Mouse (Mus musculus): ENCODE data around the gene Ugt1a10. TPM values are rescaled to one million over a fixed set of nuclear protein-coding genes. Genes with fewer than 3 reads are reported as not detected.

Gene Ugt1a10
- polyA plus RNA-seq, 1 experiment from 2014 or later = not detected

GRCm38 (mm10) chr1:88263778-88264177 lies 208.6 kb downstream of the Ugt1a10 start:
- no peak for ATAC-seq (ENCODE audit: insufficient read depth)
- peaks cover 93% of the 10 kb centered on the region for H3K36me3 ChIP-seq (ENCODE audit: insufficient read depth)
- no peaks in the 10 kb centered on the region for H3K27me3 ChIP-seq (ENCODE audit: insufficient read depth, low read length)
- no peaks in the 10 kb centered on the region for H3K9me3 ChIP-seq (ENCODE audit: low read depth, low read length)
- TF ChIP-seq CTCF (IDR thresholded peaks at IDR 0.05; ENCODE audit: low read depth) = no peak
- no peak for DNase-seq
- no peak overlapping the region for H3K4me2 ChIP-seq
- 90% methylated on average over 5 of the region's 5 CpGs for WGBS
- no peak overlapping the region for H3K9ac ChIP-seq
- no peak overlapping the region for H3K27ac ChIP-seq (ENCODE audit: low read depth)
- H3K4me1 ChIP-seq (ENCODE audit: insufficient read depth) = no peaks in the 10 kb centered on the region
- H3K4me3 ChIP-seq (ENCODE audit: low read depth, low read length) = no peak overlapping the region

- no peaks in the 10 kb centered on the region for H3K4me1 ChIP-seq (ENCODE audit: insufficient read depth)
- no peak overlapping the region for H3K4me2 ChIP-seq
- WGBS = 80% methylated on average over 7 of the region's 7 CpGs
- no peak for TF ChIP-seq CTCF (IDR thresholded peaks at IDR 0.05; ENCODE audit: low read depth)
- no peak overlapping the region for H3K4me3 ChIP-seq (ENCODE audit: low read depth, low read length)
- H3K36me3 ChIP-seq (ENCODE audit: insufficient read depth) = peaks cover 98% of the 10 kb centered on the region
- no peak for DNase-seq
- H3K9me3 ChIP-seq (ENCODE audit: low read depth, low read length) = no peaks in the 10 kb centered on the region
- H3K9ac ChIP-seq = no peak overlapping the region
- no peak overlapping the region for H3K27ac ChIP-seq (ENCODE audit: low read depth)
- no peak for ATAC-seq (ENCODE audit: insufficient read depth)
- H3K27me3 ChIP-seq (ENCODE audit: insufficient read depth, low read length) = no peaks in the 10 kb centered on the region
Measured at GRCm38 (mm10) chr1:88264237-88264868, 209.2 kb downstream of the Ugt1a10 start.

- WGBS = 72% methylated on average over 4 of the region's 4 CpGs
- Histone ChIP-seq H3K4me1 (ENCODE audit: insufficient read depth) (no peaks in the 10 kb centered on the region), H3K4me3 (ENCODE audit: low read depth, low read length) (no peak overlapping the region), H3K9ac (no peak overlapping the region), H3K9me3 (ENCODE audit: low read depth, low read length) (no peaks in the 10 kb centered on the region), H3K27me3 (ENCODE audit: insufficient read depth, low read length) (no peaks in the 10 kb centered on the region), H3K36me3 (ENCODE audit: insufficient read depth) (peaks cover 100% of the 10 kb centered on the region), H3K4me2 (no peak overlapping the region), H3K27ac (ENCODE audit: low read depth) (no peak overlapping the region)
- ATAC-seq (ENCODE audit: insufficient read depth) (no peak), DNase-seq (no peak)
- no peak for TF ChIP-seq CTCF (IDR thresholded peaks at IDR 0.05; ENCODE audit: low read depth)
Measured at GRCm38 (mm10) chr1:88264869-88265240, 209.7 kb downstream of the Ugt1a10 start.

GRCm38 (mm10) chr1:88266123-88266522 lies 210.9 kb downstream of the Ugt1a10 start:
- H3K27ac ChIP-seq (ENCODE audit: low read depth) = no peak overlapping the region
- no peak for ATAC-seq (ENCODE audit: insufficient read depth)
- WGBS = 87% methylated on average over 13 of the region's 13 CpGs

GRCm38 (mm10) chr1:88267489-88267888 lies 212.3 kb downstream of the Ugt1a10 start:
- DNase-seq (no peak), ATAC-seq (ENCODE audit: insufficient read depth) (no peak)
- no peak overlapping the region for H3K9ac ChIP-seq
- no peak overlapping the region for H3K4me2 ChIP-seq
- no peaks in the 10 kb centered on the region for H3K4me1 ChIP-seq (ENCODE audit: insufficient read depth)
- H3K36me3 ChIP-seq (ENCODE audit: insufficient read depth) = peaks cover 91% of the 10 kb centered on the region
- no peaks in the 10 kb centered on the region for H3K27me3 ChIP-seq (ENCODE audit: insufficient read depth, low read length)
- no peak overlapping the region for H3K4me3 ChIP-seq (ENCODE audit: low read depth, low read length)
- H3K9me3 ChIP-seq (ENCODE audit: low read depth, low read length) = no peaks in the 10 kb centered on the region
- TF ChIP-seq CTCF (IDR thresholded peaks at IDR 0.05; ENCODE audit: low read depth) = no peak
- no peak overlapping the region for H3K27ac ChIP-seq (ENCODE audit: low read depth)
- WGBS = 90% methylated on average over 6 of the region's 6 CpGs

More at GRCm38 (mm10) chr1:88266123-88266522, 210.9 kb downstream of the Ugt1a10 start:
- Histone ChIP-seq H3K4me1 (ENCODE audit: insufficient read depth) (no peaks in the 10 kb centered on the region), H3K27me3 (ENCODE audit: insufficient read depth, low read length) (no peaks in the 10 kb centered on the region), H3K9ac (no peak overlapping the region), H3K4me2 (no peak overlapping the region), H3K9me3 (ENCODE audit: low read depth, low read length) (no peaks in the 10 kb centered on the region), H3K36me3 (ENCODE audit: insufficient read depth) (peaks cover 91% of the 10 kb centered on the region), H3K4me3 (ENCODE audit: low read depth, low read length) (no peak overlapping the region)
- no peak for DNase-seq
- TF ChIP-seq CTCF (IDR thresholded peaks at IDR 0.05; ENCODE audit: low read depth) = no peak

GRCm38 (mm10) chr1:88268070-88268469 lies 212.9 kb downstream of the Ugt1a10 start:
- Histone ChIP-seq H3K27me3 (ENCODE audit: insufficient read depth, low read length) (no peaks in the 10 kb centered on the region), H3K36me3 (ENCODE audit: insufficient read depth) (peaks cover 91% of the 10 kb centered on the region), H3K4me1 (ENCODE audit: insufficient read depth) (no peaks in the 10 kb centered on the region), H3K9me3 (ENCODE audit: low read depth, low read length) (no peaks in the 10 kb centered on the region), H3K4me2 (no peak overlapping the region), H3K27ac (ENCODE audit: low read depth) (no peak overlapping the region), H3K4me3 (ENCODE audit: low read depth, low read length) (no peak overlapping the region), H3K9ac (no peak overlapping the region)
- WGBS = 85% methylated on average over 6 of the region's 6 CpGs
- no peak for TF ChIP-seq CTCF (IDR thresholded peaks at IDR 0.05; ENCODE audit: low read depth)
- ATAC-seq (ENCODE audit: insufficient read depth) = no peak
- DNase-seq = no peak

Small RNA genes lying within 50 kb of the gene (microRNA-seq; reads per million reads assigned to microRNA genes)
- not detected for gene Gm25198 (ENCODE audit: borderline number of aligned reads)

Other genes starting within 250 kb of the Ugt1a10 start
- gene Dgkd, start 202.1 kb upstream of the Ugt1a10 start, polyA plus RNA-seq (2014; fragmentation: Nextera tagmentation; extraction: Ambion mirVana) = 32.8 and 36.1 TPM in 2 replicates
- 35.6 and 36.7 TPM in 2 replicates for gene Usp40, start 46.8 kb upstream of the Ugt1a10 start, polyA plus RNA-seq (2014; fragmentation: Nextera tagmentation; extraction: Ambion mirVana)
- not detected in 2 replicates for gene Ugt1a9, start 15.4 kb downstream of the Ugt1a10 start, polyA plus RNA-seq (2014; fragmentation: Nextera tagmentation; extraction: Ambion mirVana)
- gene Ugt1a8, start 32.4 kb downstream of the Ugt1a10 start, polyA plus RNA-seq (2014; fragmentation: Nextera tagmentation; extraction: Ambion mirVana) = not detected in 2 replicates
- gene Ugt1a7c, start 39.7 kb downstream of the Ugt1a10 start, polyA plus RNA-seq (2014; fragmentation: Nextera tagmentation; extraction: Ambion mirVana) = 1.5 and 1.7 TPM in 2 replicates
- 0.38 TPM in 1 of 2 replicates, not detected in the other for gene Ugt1a6b, start 47.9 kb downstream of the Ugt1a10 start, polyA plus RNA-seq (2014; fragmentation: Nextera tagmentation; extraction: Ambion mirVana)
- 0.96 and 1.2 TPM in 2 replicates for gene Ugt1a6a, start 79.4 kb downstream of the Ugt1a10 start, polyA plus RNA-seq (2014; fragmentation: Nextera tagmentation; extraction: Ambion mirVana)
- 0.08 TPM in 1 of 2 replicates, not detected in the other for gene Ugt1a5, start 110.6 kb downstream of the Ugt1a10 start, polyA plus RNA-seq (2014; fragmentation: Nextera tagmentation; extraction: Ambion mirVana)
- not detected in 2 replicates for gene Ugt1a2, start 145.2 kb downstream of the Ugt1a10 start, polyA plus RNA-seq (2014; fragmentation: Nextera tagmentation; extraction: Ambion mirVana)
- 6.2 and 8.2 TPM in 2 replicates for gene Dnajb3, start 150.4 kb downstream of the Ugt1a10 start, polyA plus RNA-seq (2014; fragmentation: Nextera tagmentation; extraction: Ambion mirVana)
- gene Ugt1a1, start 156.6 kb downstream of the Ugt1a10 start, polyA plus RNA-seq (2014; fragmentation: Nextera tagmentation; extraction: Ambion mirVana) = 0.16 TPM in 1 of 2 replicates, not detected in the other
- 2.1 and 2.7 TPM in 2 replicates for gene Mroh2a, start 171.6 kb downstream of the Ugt1a10 start, polyA plus RNA-seq (2014; fragmentation: Nextera tagmentation; extraction: Ambion mirVana)
- gene Hjurp, start 222.2 kb downstream of the Ugt1a10 start, polyA plus RNA-seq (2014; fragmentation: Nextera tagmentation; extraction: Ambion mirVana) = 215 and 225 TPM in 2 replicates
- 0.18 TPM in 1 of 2 replicates, not detected in the other for gene Trpm8, start 222.3 kb downstream of the Ugt1a10 start, polyA plus RNA-seq (2014; fragmentation: Nextera tagmentation; extraction: Ambion mirVana)

Measured in lung, embryonic 14.5 days (tissue).